Mouse (Mus musculus) lung, postnatal 0 days (tissue): ENCODE data around the gene Ccdc62.

Source experiments
- CTCF ChIP-seq: IDR thresholded peaks from 2 replicates; pipeline ENCODE4 v1.5.1; 2016; ENCODE audit warnings: antibody characterized with exemption, mild to moderate bottlenecking
- EP300 ChIP-seq: IDR thresholded peaks from 2 replicates; pipeline ENCODE4 v1.6.1; 2016; ENCODE audit warnings: antibody characterized with exemption, mild to moderate bottlenecking, control low read depth

GRCm38 (mm10) chr5:123970576-123970975, 40.1 kb downstream of the Ccdc62 start:
- TF ChIP-seq CTCF, result no peak
- TF ChIP-seq EP300, result no peak
